Mouse (Mus musculus): Measurements from ENCODE around the gene Mfap4.

The Mfap4 gene

GRCm38 (mm10) chr11:61529268-61529713 is 44.1 kb downstream of the Mfap4 start:
- peak; percentile 41; the same call in 1 of the 2 replicates for TF ChIP-seq GATA4 (IDR thresholded peaks at IDR 0.05; ENCODE audit: insufficient replicate concordance, low read length)

DNA sequence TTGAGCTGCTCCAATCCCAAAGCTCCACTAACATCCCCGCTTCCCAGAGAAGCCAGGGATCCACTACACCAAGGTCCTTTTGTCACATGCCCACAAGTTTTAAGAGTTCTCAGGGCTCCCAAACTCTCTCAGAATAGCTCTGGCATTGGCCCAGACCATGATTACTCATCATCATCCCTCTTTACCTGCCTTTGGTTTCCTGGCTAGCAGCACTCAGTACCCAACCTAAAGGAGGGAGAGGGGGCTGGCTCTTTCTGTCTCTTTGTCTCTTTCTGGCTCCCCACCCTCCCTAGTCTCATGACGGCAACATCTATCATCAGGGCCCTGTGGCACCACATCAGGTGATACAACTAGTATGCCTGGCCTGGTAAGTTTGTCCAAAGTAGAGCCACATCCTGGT is 47.6 kb downstream of the Mfap4 start:
- TF ChIP-seq GATA4 (IDR thresholded peaks at IDR 0.05; ENCODE audit: insufficient replicate concordance, low read length), result no peak

DNA sequence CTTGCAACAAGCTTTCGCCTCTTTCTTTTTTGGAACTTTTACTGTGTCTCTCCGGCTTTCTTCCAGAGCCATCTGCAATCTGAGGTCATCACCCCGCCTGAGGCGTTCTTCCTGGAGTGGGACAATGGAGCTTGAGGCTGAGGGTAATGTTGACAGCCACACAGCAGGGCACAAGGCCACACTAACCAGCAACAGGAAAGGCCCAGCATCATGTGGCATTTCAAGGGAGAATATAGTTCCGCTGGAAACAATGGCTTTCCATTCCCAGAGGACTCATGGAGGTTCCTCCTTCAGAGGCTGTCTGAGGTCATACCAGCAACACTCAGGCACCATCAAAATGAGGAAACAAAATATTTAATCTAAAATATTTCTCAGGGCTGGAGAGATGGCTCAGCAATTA is 48.3 kb downstream of the Mfap4 start:
- TF ChIP-seq GATA4 (IDR thresholded peaks at IDR 0.05; ENCODE audit: insufficient replicate concordance, low read length), result peak; percentile 93

DNA sequence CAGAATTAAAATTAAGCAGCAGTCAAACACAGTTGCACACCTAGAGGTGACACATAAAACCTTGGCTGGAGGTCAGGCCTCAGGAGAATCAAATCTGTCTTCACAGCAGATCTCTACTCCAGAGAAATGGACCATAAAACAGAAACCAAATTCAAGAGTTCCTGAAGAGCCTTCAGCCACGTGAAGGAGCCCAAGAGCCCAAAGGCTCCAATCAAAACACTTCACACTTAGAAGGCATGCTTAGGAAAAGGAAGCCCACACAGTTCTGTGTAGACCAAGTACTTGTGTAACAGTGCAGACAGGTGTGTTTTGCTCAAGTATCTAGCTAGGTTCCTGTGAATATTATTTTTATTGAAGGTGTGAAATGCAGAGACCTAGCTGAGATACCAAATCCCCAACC is 50.3 kb downstream of the Mfap4 start:
- TF ChIP-seq GATA4 (IDR thresholded peaks at IDR 0.05; ENCODE audit: insufficient replicate concordance, low read length), result no peak

GRCm38 (mm10) chr11:61536952-61537351 is 51.7 kb downstream of the Mfap4 start:
- TF ChIP-seq GATA4 (IDR thresholded peaks at IDR 0.05; ENCODE audit: insufficient replicate concordance, low read length), result peak; percentile 95

DNA sequence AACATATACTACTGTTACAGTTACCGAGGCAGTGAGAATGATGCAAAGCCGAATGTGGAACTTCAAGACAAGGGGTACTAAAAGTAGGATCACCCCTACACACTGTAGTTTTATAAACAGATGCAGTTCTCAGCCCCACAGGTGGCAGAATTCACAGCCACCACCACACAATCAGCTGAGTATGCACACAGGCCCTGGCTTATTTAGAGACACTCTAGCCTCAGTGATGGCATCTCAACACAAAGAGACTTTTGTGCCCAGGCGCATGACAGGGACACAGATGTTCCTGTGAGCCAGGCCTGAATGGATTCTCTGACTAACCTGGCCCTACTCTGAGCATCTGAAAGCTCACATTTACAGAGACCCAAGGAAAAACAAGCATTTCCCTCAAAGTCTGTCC is 52.1 kb downstream of the Mfap4 start:
- no peak for TF ChIP-seq GATA4 (IDR thresholded peaks at IDR 0.05; ENCODE audit: insufficient replicate concordance, low read length)
